Mouse (Mus musculus) C2C12 (cell line): ENCODE data around the gene Phf21b. TPM values are rescaled to one million over a fixed set of nuclear protein-coding genes. Genes with fewer than 3 reads are reported as not detected.

ENCODE experiments used
- H3K27me3 ChIP-seq: one replicate; pipeline ENCODE4 v1.6.1; 2011; ENCODE audit not compliant: control insufficient read depth, insufficient read depth, insufficient read length
- H3K36me3 ChIP-seq: one replicate; pipeline ENCODE4 v1.6.1; 2011; ENCODE audit not compliant: control insufficient read depth, insufficient read depth
- H3K4me3 ChIP-seq: one replicate; pipeline ENCODE4 v1.5.1; 2011; ENCODE audit warnings: mild to moderate bottlenecking, control low read depth; ENCODE audit not compliant: poor library complexity, insufficient read depth, severe bottlenecking
- H3K79me2 ChIP-seq: one replicate; pipeline ENCODE4 v1.6.1; 2011; ENCODE audit not compliant: control insufficient read depth, insufficient read depth
- H3K79me3 ChIP-seq: one replicate; pipeline ENCODE4 v1.6.1; 2011; ENCODE audit warnings: low read depth, control low read depth
- H3ac ChIP-seq: one replicate; pipeline ENCODE3; 2011; ENCODE audit warnings: low read depth; ENCODE audit not compliant: control insufficient read depth, insufficient read length
- CEBPB ChIP-seq: IDR thresholded peaks from one replicate; pipeline ENCODE4 v1.6.1; 2011; ENCODE audit warnings: low read depth, mild to moderate bottlenecking, control low read depth, moderate library complexity
- CTCF ChIP-seq: IDR thresholded peaks from one replicate; pipeline ENCODE4 v1.5.1; 2011; ENCODE audit not compliant: control insufficient read depth, insufficient read depth, insufficient read length
- FOSL1 ChIP-seq: IDR thresholded peaks from one replicate; pipeline ENCODE4 v1.8.0; 2011; ENCODE audit warnings: mild to moderate bottlenecking, low read length; ENCODE audit not compliant: poor library complexity, insufficient read depth, severe bottlenecking
- MAX ChIP-seq: IDR thresholded peaks from one replicate; pipeline ENCODE4 v1.6.1; 2011; ENCODE audit warnings: mild to moderate bottlenecking, control low read depth
- MYOD1 ChIP-seq: IDR thresholded peaks from one replicate; pipeline ENCODE4 v1.6.1; 2011; ENCODE audit warnings: low read depth; ENCODE audit not compliant: control insufficient read depth, insufficient read length
- MYOG ChIP-seq: IDR thresholded peaks from one replicate; pipeline ENCODE4 v1.6.1; 2011; ENCODE audit not compliant: control insufficient read depth, insufficient read length; ENCODE audit errors: extremely low read depth
- USF1 ChIP-seq: IDR thresholded peaks from one replicate; pipeline ENCODE4 v1.6.1; 2011; ENCODE audit warnings: low read depth, mild to moderate bottlenecking, control low read depth, moderate library complexity
- polyA plus RNA-seq: library from polyadenylated mRNA; unstranded; fragments of >200 nt; fragmentation: generic; extraction: Trizol; gene quantifications from one replicate; pipeline ENCODE4 v1.2.1, GENCODE M21; 2012; ENCODE audit warnings: missing spikeins

The Phf21b gene
- polyA plus RNA-seq, 1 experiment: 0.26 TPM

DNA sequence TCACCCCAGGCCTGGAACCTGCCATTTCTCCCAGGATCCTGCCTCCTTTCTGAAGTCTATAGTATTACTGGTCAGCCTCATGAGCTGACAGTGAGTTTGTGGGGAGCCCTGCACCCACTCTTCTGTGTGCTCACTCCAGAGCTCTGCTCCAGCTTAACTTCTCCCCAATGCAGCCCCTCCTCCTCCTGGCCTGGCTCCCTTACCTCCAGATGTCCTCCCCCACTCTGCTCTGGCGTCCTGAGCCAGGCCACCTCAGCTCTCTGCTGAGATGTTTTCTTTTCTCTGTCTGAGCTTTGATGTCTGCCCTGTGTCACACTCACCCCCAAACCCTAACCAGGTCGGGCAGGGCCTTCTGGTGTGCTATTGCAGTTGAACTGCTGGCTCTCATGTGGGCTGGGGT lies 111.5 kb downstream of the Phf21b start:
- Histone ChIP-seq H3K79me3 (no peaks in the 10 kb centered on the region), H3K4me3 (no peak overlapping the region), H3ac (no peak overlapping the region), H3K27me3 (no peaks in the 10 kb centered on the region), H3K79me2 (no peaks in the 10 kb centered on the region), H3K36me3 (no peaks in the 10 kb centered on the region)
- TF ChIP-seq CEBPB (no peak), MYOD1 (no peak), MYOG (no peak), USF1 (no peak), FOSL1 (no peak), CTCF (no peak), MAX (no peak)

DNA sequence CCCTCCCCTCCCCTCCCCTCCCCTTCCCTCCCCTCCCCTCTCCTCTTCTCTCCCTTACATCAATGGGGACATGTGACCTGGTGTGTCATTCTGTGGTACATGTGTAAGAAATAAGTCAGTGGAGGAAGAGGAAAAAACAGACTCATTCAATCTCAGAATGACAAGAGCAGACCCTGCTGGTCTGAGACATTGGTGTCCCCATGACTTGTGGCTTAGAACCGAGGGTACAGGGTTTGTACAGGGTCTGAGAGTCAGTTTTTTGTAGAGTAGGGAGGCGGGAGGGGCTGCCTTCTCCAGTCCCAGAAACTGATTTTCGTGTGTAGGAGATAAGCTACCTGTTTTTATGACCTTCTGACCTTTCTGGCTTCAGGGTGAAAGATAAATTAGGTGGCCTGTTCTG lies 112.5 kb downstream of the Phf21b start:
- Histone ChIP-seq H3K79me3 (no peaks in the 10 kb centered on the region), H3K27me3 (no peaks in the 10 kb centered on the region), H3ac (no peak overlapping the region), H3K79me2 (no peaks in the 10 kb centered on the region), H3K4me3 (no peak overlapping the region), H3K36me3 (no peaks in the 10 kb centered on the region)
- no peak for TF ChIP-seq CTCF
- TF ChIP-seq CEBPB: no peak
- TF ChIP-seq MYOD1: no peak
- peak; percentile 65 for TF ChIP-seq USF1

DNA sequence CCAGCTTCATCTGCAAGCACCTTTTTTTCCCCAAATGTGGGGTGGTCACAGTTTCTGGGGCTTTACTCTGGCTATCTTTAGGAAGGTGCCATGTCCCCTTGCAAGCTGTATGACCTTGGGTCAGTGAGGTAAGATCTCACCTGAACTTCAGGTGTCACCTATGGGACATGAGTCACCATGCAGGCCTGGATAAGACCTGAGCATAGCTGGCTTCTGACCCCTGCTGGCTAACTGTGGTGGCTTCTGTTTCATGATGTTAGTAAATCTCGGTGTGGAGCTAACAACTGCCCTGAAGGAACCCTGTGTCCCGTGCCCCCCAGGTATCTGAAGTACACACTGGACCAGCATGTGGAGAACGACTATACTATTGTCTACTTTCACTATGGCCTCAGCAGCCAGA lies 114.3 kb downstream of the Phf21b start:
- H3K36me3 ChIP-seq: no peaks in the 10 kb centered on the region
- no peak overlapping the region for H3K4me3 ChIP-seq
- no peaks in the 10 kb centered on the region for H3K27me3 ChIP-seq
- no peak for TF ChIP-seq MAX
- TF ChIP-seq CEBPB: no peak
- no peak for TF ChIP-seq MYOG
- no peak for TF ChIP-seq CTCF
- no peak for TF ChIP-seq USF1
- no peak for TF ChIP-seq MYOD1
- TF ChIP-seq FOSL1: no peak
- H3ac ChIP-seq: no peak overlapping the region
- H3K79me2 ChIP-seq: no peaks in the 10 kb centered on the region
- no peaks in the 10 kb centered on the region for H3K79me3 ChIP-seq

DNA sequence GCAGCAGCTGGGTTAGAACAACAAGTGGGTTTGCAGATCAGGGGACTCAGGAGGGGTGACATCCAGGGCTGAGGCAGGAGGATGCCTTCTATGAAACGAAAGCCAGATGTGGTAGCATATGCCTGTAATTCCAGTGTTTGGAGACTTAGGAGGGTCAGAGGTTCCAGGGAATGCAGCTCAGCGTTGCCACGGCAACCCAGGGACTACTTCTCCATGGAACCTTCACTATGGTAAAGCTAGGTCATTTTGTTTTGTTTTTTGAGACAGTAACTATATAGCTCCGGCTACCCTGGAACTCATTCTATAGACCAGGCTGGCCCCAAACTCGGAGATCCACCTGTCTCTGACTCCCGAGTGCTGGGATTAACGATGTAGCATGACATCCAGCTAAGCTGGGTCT lies 117.6 kb downstream of the Phf21b start:
- Histone ChIP-seq H3K79me3 (no peaks in the 10 kb centered on the region), H3K79me2 (no peaks in the 10 kb centered on the region), H3K27me3 (peaks cover 5% of the 10 kb centered on the region), H3K36me3 (no peaks in the 10 kb centered on the region), H3ac (no peak overlapping the region), H3K4me3 (no peak overlapping the region)
- no peak for TF ChIP-seq USF1
- TF ChIP-seq CEBPB: no peak
- TF ChIP-seq FOSL1: no peak
- TF ChIP-seq MYOG: no peak
- no peak for TF ChIP-seq CTCF
- no peak for TF ChIP-seq MYOD1
- TF ChIP-seq MAX: no peak

DNA sequence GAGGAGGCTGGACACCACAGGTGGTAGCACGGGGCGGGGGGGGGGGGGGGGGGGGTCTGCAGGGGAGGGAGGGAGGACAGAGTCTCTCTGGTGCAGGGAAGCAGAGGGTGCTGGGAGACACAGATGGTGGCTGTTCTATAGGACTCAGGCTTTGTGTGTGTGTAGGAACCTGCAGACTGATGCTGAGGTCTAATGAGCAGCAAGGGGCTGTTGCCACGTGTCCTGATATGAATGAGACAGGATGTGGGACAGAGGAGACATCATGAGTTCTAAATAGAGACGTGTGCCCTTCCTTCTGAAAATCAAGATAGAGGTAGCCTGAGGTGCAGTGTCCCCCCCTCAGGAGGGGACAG lies 118.9 kb downstream of the Phf21b start:
- Histone ChIP-seq H3K4me3 (no peak overlapping the region), H3K36me3 (no peaks in the 10 kb centered on the region), H3ac (no peak overlapping the region), H3K79me3 (no peaks in the 10 kb centered on the region), H3K27me3 (peaks cover 5% of the 10 kb centered on the region), H3K79me2 (no peaks in the 10 kb centered on the region)
- TF ChIP-seq MAX: no peak
- TF ChIP-seq USF1: no peak
- no peak for TF ChIP-seq FOSL1
- TF ChIP-seq CEBPB: no peak
- no peak for TF ChIP-seq CTCF
- no peak for TF ChIP-seq MYOD1
- TF ChIP-seq MYOG: no peak

DNA sequence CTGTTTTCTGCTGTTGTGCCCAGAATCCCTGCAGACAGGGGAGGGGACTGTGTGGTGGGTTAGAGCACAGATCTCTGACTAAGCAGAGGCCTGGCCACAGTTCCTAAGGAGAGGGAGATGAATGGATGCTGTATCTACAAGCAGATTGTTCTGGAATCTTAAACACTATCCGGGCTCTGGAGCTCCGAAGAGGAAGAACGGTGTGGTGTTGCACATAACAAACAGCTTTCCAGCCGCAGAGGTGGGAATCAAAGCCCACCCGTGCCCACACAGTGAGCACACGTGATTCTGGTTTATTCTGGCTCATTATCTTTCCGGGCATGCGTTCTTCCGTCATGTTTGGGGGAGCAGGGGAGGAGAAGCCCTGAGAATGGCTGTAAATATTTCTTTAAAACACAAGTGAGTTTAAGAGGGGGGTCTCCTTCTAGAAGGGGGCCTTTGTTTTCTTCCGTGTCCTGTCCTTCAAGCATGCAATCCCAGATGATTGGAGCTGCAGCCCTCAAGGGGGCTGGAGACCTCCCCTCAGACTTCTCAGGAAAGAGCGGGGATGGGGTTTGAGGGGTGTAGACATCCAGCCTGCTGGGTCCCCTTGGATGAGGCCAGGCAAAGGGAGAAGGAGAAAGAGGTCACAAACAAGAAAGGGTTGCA lies 119.4 kb downstream of the Phf21b start:
- TF ChIP-seq USF1: no peak
- TF ChIP-seq MYOG: no peak
- TF ChIP-seq MYOD1: no peak
- TF ChIP-seq FOSL1: no peak
- no peak for TF ChIP-seq MAX
- TF ChIP-seq CTCF: no peak
- no peak for TF ChIP-seq CEBPB
- Histone ChIP-seq H3K4me3 (no peak overlapping the region), H3K27me3 (peaks cover 5% of the 10 kb centered on the region), H3K79me3 (no peaks in the 10 kb centered on the region), H3K36me3 (no peaks in the 10 kb centered on the region), H3ac (no peak overlapping the region), H3K79me2 (no peaks in the 10 kb centered on the region)

Other genes with a start within 250 kb of the Phf21b start
- 9.9 TPM for gene Prr5, start 186.4 kb downstream of the Phf21b start, polyA plus RNA-seq
- not detected for gene Arhgap8, start 136.0 kb downstream of the Phf21b start, polyA plus RNA-seq
- 0.06 TPM for gene Gm29666, start 64.0 kb upstream of the Phf21b start, polyA plus RNA-seq
- 54.0 TPM for gene Nup50, start 67.4 kb upstream of the Phf21b start, polyA plus RNA-seq
- 30.4 TPM for gene 5031439G07Rik, start 132.5 kb upstream of the Phf21b start, polyA plus RNA-seq
- gene Upk3a, start 161.1 kb upstream of the Phf21b start, polyA plus RNA-seq: not detected
- 24.5 TPM for gene Fam118a, start 172.9 kb upstream of the Phf21b start, polyA plus RNA-seq